Mouse (Mus musculus) adrenal gland, adult 2 months (tissue): Measurements from ENCODE around the gene Cfap126. TPM values are rescaled to one million over a fixed set of nuclear protein-coding genes. Genes with fewer than 3 reads are reported as not detected.
"Not testable (repeated sequence)": the region's sequence is repeated elsewhere in the genome, so short reads cannot be mapped to it uniquely, and the experiment has no call there.

Experiments used
- DNase-seq: peaks from one replicate; pipeline ENCODE4 v3.0.0; 2021
- long read RNA-seq: library from polyadenylated mRNA; stranded (forward); transcript quantifications from one replicate; pipeline ENCODE4 v2.0.0, GENCODE M21; 2021
- polyA plus RNA-seq: library from polyadenylated mRNA; depleted of rRNA; stranded (reverse); fragments of >200 nt; gene quantifications from 2 replicates; pipeline ENCODE4 v1.2.3, GENCODE M21; 2012; rRNA removed
- total RNA-seq, 2 experiments: library from RNA; stranded (reverse); gene quantifications; 2 replicates each; pipeline ENCODE4 v1.2.3; 2021

The Cfap126 gene
- total RNA-seq (1 to 10 TPM; 2.7 to 3.1 TPM), polyA plus RNA-seq (2.2 and 3.1 TPM in 2 replicates)
- long read RNA-seq, partial matches to known transcripts, result 0 of 3 reads
- long read RNA-seq, other reads (novel, unspliced or antisense), result 2 of 3 reads

- DNase-seq, result peak; percentile 96
Measured at GRCm38 (mm10) chr1:171113873-171114299, at the start of gene Cfap126. Gene Cfap126 (plus strand): TSS chr1:171113918.

GRCm38 (mm10) chr1:171064491-171065242 is 49.1 kb upstream of the Cfap126 start, which contains the start of gene Fcgr3:
Gene Fcgr3 (minus strand): TSS chr1:171064935.
- peak; percentile 89 for DNase-seq

DNA sequence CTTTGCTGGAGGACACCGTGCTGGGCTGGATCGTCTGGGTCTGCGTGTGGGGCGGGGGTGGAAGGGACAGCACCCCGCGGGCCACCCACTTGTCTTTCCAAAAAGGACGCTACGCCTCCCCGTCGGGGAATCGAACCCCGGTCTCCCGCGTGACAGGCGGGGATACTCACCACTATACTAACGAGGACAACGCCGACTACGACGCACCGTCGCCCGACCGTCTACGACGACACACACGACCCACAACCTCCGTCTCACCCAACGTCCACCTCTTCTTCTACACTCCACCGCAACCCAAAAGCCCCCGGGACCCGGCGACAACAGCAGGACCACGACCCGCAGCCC is 48.5 kb upstream of the Cfap126 start:
- DNase-seq, result peak; percentile 73

- peak; percentile 46 for DNase-seq
Measured at GRCm38 (mm10) chr1:171065768-171066167, 48.0 kb upstream of the Cfap126 start.

- DNase-seq, result not testable (repeated sequence)
Measured at GRCm38 (mm10) chr1:171066583-171066982, 47.1 kb upstream of the Cfap126 start.

DNA sequence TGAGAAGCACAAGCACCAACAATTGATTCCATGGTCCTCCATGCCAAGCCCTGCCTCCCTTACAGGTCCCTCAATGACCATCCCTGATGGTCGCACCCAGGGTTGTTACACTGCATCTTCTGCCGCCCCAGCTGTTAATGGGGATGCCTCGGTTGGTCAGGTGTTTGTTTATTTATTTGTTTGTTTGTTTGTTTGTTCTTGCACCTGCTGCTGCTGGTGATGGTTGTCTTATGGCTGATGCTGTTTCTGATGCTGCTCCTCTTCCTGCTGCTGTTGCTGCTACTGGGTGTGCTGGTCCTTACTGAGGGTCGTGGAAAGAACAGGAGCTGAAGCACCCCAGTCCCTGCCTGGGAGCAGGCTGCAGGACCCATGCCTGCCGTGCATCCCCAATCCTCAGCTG is 45.8 kb upstream of the Cfap126 start:
- DNase-seq, result not testable (repeated sequence)

- DNase-seq, result not testable (repeated sequence)
Measured at GRCm38 (mm10) chr1:171069508-171069907, 44.2 kb upstream of the Cfap126 start.

- not testable (repeated sequence) for DNase-seq
Measured at GRCm38 (mm10) chr1:171070879-171071278, 42.8 kb upstream of the Cfap126 start.

DNA sequence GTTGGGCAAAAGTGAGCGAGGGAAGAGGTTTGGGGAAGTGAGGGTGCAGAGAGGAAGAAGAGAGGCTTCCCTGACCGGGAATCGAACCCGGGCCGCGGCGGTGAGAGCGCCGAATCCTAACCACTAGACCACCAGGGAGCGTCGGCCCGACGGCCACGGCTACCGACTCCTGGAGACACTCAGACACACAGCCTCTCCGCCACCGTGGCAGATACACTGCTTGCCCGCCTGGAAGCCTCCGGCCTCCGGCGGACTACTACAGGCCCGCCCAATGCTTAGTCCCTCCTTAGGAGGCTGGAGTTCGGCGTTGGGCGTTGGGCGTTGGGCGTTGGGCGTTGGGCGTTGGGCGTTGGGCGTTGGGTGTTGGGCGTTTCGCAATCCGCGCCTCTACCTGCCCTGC is 42.0 kb upstream of the Cfap126 start:
- DNase-seq, result not testable (repeated sequence)

GRCm38 (mm10) chr1:171072217-171072616 is 41.5 kb upstream of the Cfap126 start:
- DNase-seq, result not testable (repeated sequence)

GRCm38 (mm10) chr1:171074283-171074682 is 39.4 kb upstream of the Cfap126 start:
- peak; percentile 52 for DNase-seq

- DNase-seq, result not testable (repeated sequence)
Measured at GRCm38 (mm10) chr1:171076176-171076575, 37.5 kb upstream of the Cfap126 start.

DNA sequence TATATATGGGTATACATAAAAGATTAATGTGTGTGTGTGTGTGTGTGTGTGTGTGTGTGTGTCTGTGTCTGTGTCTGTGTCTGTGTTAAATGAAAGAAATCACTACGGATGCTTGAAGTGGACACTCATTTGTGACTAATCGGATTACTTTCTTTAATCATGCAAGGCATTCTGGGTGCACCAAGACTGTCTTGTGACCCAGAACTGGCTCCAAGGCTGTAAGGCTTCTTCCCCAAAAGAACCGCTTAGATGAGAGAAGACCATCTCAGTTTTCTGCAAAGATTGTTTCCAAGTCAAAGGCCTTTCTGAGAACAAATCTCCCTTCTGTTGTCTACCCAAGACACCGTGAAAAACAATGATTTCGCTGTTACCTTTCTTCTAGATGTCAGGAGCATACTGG is 36.5 kb upstream of the Cfap126 start:
- DNase-seq, result not testable (repeated sequence)

GRCm38 (mm10) chr1:171077955-171078354 is 35.8 kb upstream of the Cfap126 start:
- peak; percentile 35 for DNase-seq

- not testable (repeated sequence) for DNase-seq
Measured at GRCm38 (mm10) chr1:171078419-171078818, 35.3 kb upstream of the Cfap126 start.

- not testable (repeated sequence) for DNase-seq
Measured at GRCm38 (mm10) chr1:171079345-171079744, 34.4 kb upstream of the Cfap126 start.

GRCm38 (mm10) chr1:171079825-171080224 is 33.9 kb upstream of the Cfap126 start:
- not testable (repeated sequence) for DNase-seq

DNA sequence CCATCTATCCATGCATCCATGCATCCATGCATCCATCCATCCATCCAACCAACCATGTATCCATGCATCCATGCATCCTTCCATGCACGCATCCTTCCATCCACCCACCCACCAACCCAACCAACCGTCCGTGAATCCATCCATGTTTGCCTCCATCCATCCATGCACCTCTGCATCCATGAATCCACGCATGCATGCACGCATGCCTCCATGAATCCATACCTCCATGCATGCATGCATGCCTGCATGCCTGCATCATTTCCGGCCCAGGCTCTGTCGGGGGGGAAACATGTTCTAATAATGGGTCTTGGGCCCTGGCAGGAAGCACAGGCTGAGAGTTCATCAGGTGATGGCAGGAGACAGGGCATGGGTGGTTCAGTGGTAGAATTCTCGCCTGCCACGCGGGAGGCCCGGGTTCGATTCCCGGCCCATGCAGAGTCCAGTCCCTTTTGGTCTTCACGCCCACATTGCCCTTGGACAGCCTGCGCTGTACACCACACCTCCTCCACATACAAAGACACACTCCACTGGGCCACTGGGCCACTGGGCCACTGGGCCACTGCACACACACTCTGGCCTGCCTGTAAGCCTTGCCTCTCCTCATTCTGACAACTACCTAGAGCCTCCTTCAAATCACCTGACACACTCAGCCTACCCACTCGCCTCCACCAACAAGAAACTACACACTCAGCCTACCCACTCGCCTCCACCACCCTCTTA is 32.0 kb upstream of the Cfap126 start:
- DNase-seq, result not testable (repeated sequence)

- no peak for DNase-seq
Measured at GRCm38 (mm10) chr1:171085718-171086117, 28.0 kb upstream of the Cfap126 start.

GRCm38 (mm10) chr1:171088237-171088869 is 25.4 kb upstream of the Cfap126 start:
- DNase-seq, result not testable (repeated sequence)

GRCm38 (mm10) chr1:171089891-171090290 is 23.8 kb upstream of the Cfap126 start:
- no peak for DNase-seq

DNA sequence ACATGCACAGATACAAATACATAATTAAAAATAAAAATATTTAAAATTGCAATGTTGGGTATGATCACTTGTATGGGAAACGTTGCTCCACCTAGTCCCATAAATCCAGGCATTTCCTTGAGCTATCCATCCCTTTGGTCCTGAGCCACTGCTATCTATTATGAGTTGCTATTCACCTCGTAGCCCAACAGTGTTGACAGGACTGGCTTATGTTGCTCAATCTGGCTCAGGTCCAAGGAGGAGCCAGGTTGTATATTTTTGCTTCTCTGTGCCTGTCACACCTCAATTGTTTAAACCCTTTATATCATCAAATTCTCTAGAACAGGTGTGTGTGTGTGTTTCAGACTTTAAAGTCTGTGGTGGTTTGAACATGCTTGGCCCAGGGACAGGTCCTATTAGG is 23.0 kb upstream of the Cfap126 start:
- no peak for DNase-seq
